Mouse (Mus musculus) forebrain, embryonic 11.5 days (tissue): Measurements from ENCODE around the gene Dgat2l6. TPM values are rescaled to one million over a fixed set of nuclear protein-coding genes. Genes with fewer than 3 reads are reported as not detected.

Experiments
- ATAC-seq: fragments of 200-750 bp; cut with Nextera tagmentation; replicated peaks from 2 replicates; pipeline ENCODE4 v1.8.0; 2017; ENCODE audit warnings: moderate TSS enrichment; ENCODE audit not compliant: low FRiP score
- DNase-seq: peaks from one replicate; pipeline ENCODE4 v3.0.0-alpha.2; 2017; ENCODE audit warnings: low spot score
- H3K27ac ChIP-seq: fragments of 300-500 bp; sonication (generic); 2 replicates; pipeline ENCODE4 v1.5.1; 2014; ENCODE audit warnings: low read depth, low read length
- H3K27me3 ChIP-seq: fragments of 300-500 bp; sonication (generic); 2 replicates; pipeline ENCODE4 v1.6.1; 2014; ENCODE audit warnings: mild to moderate bottlenecking, low read length, mixed read lengths; ENCODE audit not compliant: control insufficient read depth, insufficient read depth
- H3K36me3 ChIP-seq: fragments of 300-500 bp; sonication (generic); 2 replicates; pipeline ENCODE4 v1.6.1; 2014; ENCODE audit warnings: mild to moderate bottlenecking, low read length, moderate library complexity, mixed read lengths; ENCODE audit not compliant: control insufficient read depth, insufficient read depth
- H3K4me1 ChIP-seq: fragments of 300-500 bp; sonication (generic); replicated peaks from 2 replicates; pipeline ENCODE4 v1.6.1; 2014; ENCODE audit warnings: low read length, mixed read lengths; ENCODE audit not compliant: control insufficient read depth, insufficient read depth
- H3K4me2 ChIP-seq: fragments of 300-500 bp; sonication (generic); 2 replicates; pipeline ENCODE4 v1.6.1; 2014; ENCODE audit warnings: low read depth, mild to moderate bottlenecking, low read length, moderate library complexity, mixed read lengths; ENCODE audit not compliant: severe bottlenecking
- H3K4me3 ChIP-seq: fragments of 300-500 bp; sonication (generic); 2 replicates; pipeline ENCODE4 v1.5.1; 2014; ENCODE audit warnings: low read depth, low read length
- H3K9ac ChIP-seq: fragments of 300-500 bp; sonication (generic); 2 replicates; pipeline ENCODE4 v1.6.1; 2014; ENCODE audit warnings: low read length
- H3K9me3 ChIP-seq: fragments of 300-500 bp; sonication (generic); 2 replicates; pipeline ENCODE4 v1.6.1; 2016; ENCODE audit warnings: low read length, mixed read lengths; ENCODE audit not compliant: control insufficient read depth
- WGBS: fragments of 180-500 bp; shearing (Covaris S2); extraction: QIAGEN DNeasy Blood & Tissue Kit; methylation state at CpG from one replicate; pipeline ENCODE4 v1.1.7; 2014; 5-methylcytosine and 5-hydroxymethylcytosine counted together
- polyA plus RNA-seq: library from polyadenylated mRNA; unstranded; fragments of >200 nt; fragmentation: Nextera tagmentation; extraction: Ambion mirVana; gene quantifications from 2 replicates; pipeline ENCODE4 v1.2.1, GENCODE M21; 2014

The Dgat2l6 gene
- polyA plus RNA-seq, 1 experiment from 2014 or later = not detected

GRCm38 (mm10) chrX:100516683-100517082, 8.0 kb upstream of the Dgat2l6 start:
- H3K36me3 ChIP-seq = no peaks in the 10 kb centered on the region
- no peak for ATAC-seq
- H3K9me3 ChIP-seq = no peaks in the 10 kb centered on the region
- no peak overlapping the region for H3K27ac ChIP-seq
- H3K27me3 ChIP-seq = peaks cover 2% of the 10 kb centered on the region; the same call in 1 of the 2 replicates
- no peak overlapping the region for H3K4me2 ChIP-seq
- H3K9ac ChIP-seq = no peak overlapping the region
- H3K4me1 ChIP-seq = no peaks in the 10 kb centered on the region
- H3K4me3 ChIP-seq = no peak overlapping the region
- DNase-seq = no peak
- 81% methylated on average over 3 of the region's 3 CpGs for WGBS

GRCm38 (mm10) chrX:100517626-100518025, 7.0 kb upstream of the Dgat2l6 start:
- DNase-seq (no peak), ATAC-seq (no peak)
- Histone ChIP-seq H3K27me3 (peaks cover 5% of the 10 kb centered on the region; the same call in 1 of the 2 replicates), H3K4me2 (no peak overlapping the region), H3K27ac (no peak overlapping the region), H3K36me3 (no peaks in the 10 kb centered on the region), H3K9me3 (no peaks in the 10 kb centered on the region), H3K4me3 (no peak overlapping the region), H3K4me1 (no peaks in the 10 kb centered on the region), H3K9ac (no peak overlapping the region)
- 91% methylated on average over 6 of the region's 6 CpGs for WGBS

GRCm38 (mm10) chrX:100518532-100518931, 6.1 kb upstream of the Dgat2l6 start:
- H3K9me3 ChIP-seq = no peaks in the 10 kb centered on the region
- ATAC-seq = no peak
- 95% methylated on average over 2 of the region's 2 CpGs for WGBS
- no peak overlapping the region for H3K4me2 ChIP-seq
- H3K4me3 ChIP-seq = no peak overlapping the region
- H3K27me3 ChIP-seq = peaks cover 5% of the 10 kb centered on the region; the same call in 1 of the 2 replicates
- no peaks in the 10 kb centered on the region for H3K36me3 ChIP-seq
- H3K27ac ChIP-seq = no peak overlapping the region
- DNase-seq = no peak
- no peaks in the 10 kb centered on the region for H3K4me1 ChIP-seq
- H3K9ac ChIP-seq = no peak overlapping the region

GRCm38 (mm10) chrX:100556026-100556425, 31.4 kb downstream of the Dgat2l6 start:
- H3K27me3 ChIP-seq = no peaks in the 10 kb centered on the region; the same call in 1 of the 2 replicates
- H3K27ac ChIP-seq = no peak overlapping the region
- no peak overlapping the region for H3K4me3 ChIP-seq
- H3K9ac ChIP-seq = no peak overlapping the region
- H3K36me3 ChIP-seq = no peaks in the 10 kb centered on the region
- ATAC-seq = no peak
- no peak overlapping the region for H3K4me2 ChIP-seq
- WGBS = 81% methylated on average over 3 of the region's 3 CpGs
- no peaks in the 10 kb centered on the region for H3K9me3 ChIP-seq
- DNase-seq = no peak
- no peaks in the 10 kb centered on the region for H3K4me1 ChIP-seq

- H3K36me3 ChIP-seq = no peaks in the 10 kb centered on the region
- DNase-seq (no peak), ATAC-seq (no peak)
- H3K27ac ChIP-seq = no peak overlapping the region
- WGBS = 84% methylated on average over 3 of the region's 3 CpGs
- peaks cover 2% of the 10 kb centered on the region; the same call in 1 of the 2 replicates for H3K27me3 ChIP-seq
- H3K9ac ChIP-seq = no peak overlapping the region
- H3K9me3 ChIP-seq = no peaks in the 10 kb centered on the region
- no peaks in the 10 kb centered on the region for H3K4me1 ChIP-seq
- no peak overlapping the region for H3K4me2 ChIP-seq
- H3K4me3 ChIP-seq = no peak overlapping the region
These were observed 41.1 kb downstream of the Dgat2l6 start for GRCm38 (mm10) chrX:100565696-100566095.

- no peaks in the 10 kb centered on the region; the same call in none of the 2 replicates for H3K27me3 ChIP-seq
- H3K4me2 ChIP-seq = no peak within 1 kb of the TSS
- no peaks in the 10 kb centered on the region for H3K36me3 ChIP-seq
- WGBS = 94% methylated on average over 1 of the region's 1 CpGs
- no peaks in the 10 kb centered on the region for H3K9me3 ChIP-seq
- no peak for DNase-seq
- no peak within 1 kb of the TSS for H3K9ac ChIP-seq
- ATAC-seq = no peak
- H3K4me3 ChIP-seq = no peak within 1 kb of the TSS
- H3K4me1 ChIP-seq = no peaks in the 10 kb centered on the region
- no peak within 1 kb of the TSS for H3K27ac ChIP-seq
These were observed 47.3 kb downstream of the Dgat2l6 start, which contains the start of gene Awat1 for GRCm38 (mm10) chrX:100571951-100572350. Gene Awat1, plus strand, starts transcription at chrX:100572251.

- Histone ChIP-seq H3K9me3 (no peaks in the 10 kb centered on the region), H3K9ac (no peak within 1 kb of the TSS), H3K27me3 (peaks cover 3% of the 10 kb centered on the region; the same call in 1 of the 2 replicates), H3K27ac (no peak within 1 kb of the TSS), H3K4me2 (no peak within 1 kb of the TSS), H3K36me3 (no peaks in the 10 kb centered on the region), H3K4me1 (no peaks in the 10 kb centered on the region), H3K4me3 (no peak within 1 kb of the TSS)
- ATAC-seq (no peak), DNase-seq (no peak)
- WGBS = 63% methylated on average over 4 of the region's 4 CpGs
These were observed 70.2 kb downstream of the Dgat2l6 start, which contains the start of gene P2ry4 for GRCm38 (mm10) chrX:100594791-100595190. Gene P2ry4, minus strand, starts transcription at chrX:100594869.

Other genes starting within 250 kb of the Dgat2l6 start
- gene Otud6a, start 95.8 kb upstream of the Dgat2l6 start, polyA plus RNA-seq = not detected in 2 replicates
- gene Awat2, start 82.1 kb upstream of the Dgat2l6 start, polyA plus RNA-seq = 0.35 and 0.77 TPM in 2 replicates
- 33.5 and 33.8 TPM in 2 replicates for gene Igbp1, start 30.5 kb upstream of the Dgat2l6 start, polyA plus RNA-seq
- not detected in 2 replicates for gene Awat1, start 47.4 kb downstream of the Dgat2l6 start, polyA plus RNA-seq
- not detected in 2 replicates for gene P2ry4, start 70.0 kb downstream of the Dgat2l6 start, polyA plus RNA-seq
- 0.23 TPM in 1 of 2 replicates, not detected in the other for gene Arr3, start 80.7 kb downstream of the Dgat2l6 start, polyA plus RNA-seq
- gene Kif4, start 100.9 kb downstream of the Dgat2l6 start, polyA plus RNA-seq = 59.5 and 63.2 TPM in 2 replicates
- 134 and 138 TPM in 2 replicates for gene Pdzd11, start 101.7 kb downstream of the Dgat2l6 start, polyA plus RNA-seq
- 6.4 and 6.5 TPM in 2 replicates for gene Gdpd2, start 205.0 kb downstream of the Dgat2l6 start, polyA plus RNA-seq
- 7.6 and 9.5 TPM in 2 replicates for gene Dlg3, start 242.9 kb downstream of the Dgat2l6 start, polyA plus RNA-seq